Mouse (Mus musculus) E14TG2a.4 (cell line): Measurements from ENCODE around the gene Ecm2.

Experiments used
- CTCF ChIP-seq: conservative IDR thresholded peaks from 2 replicates; pipeline ENCODE4 v1.5.1; 2014; ENCODE audit warnings: low read length
- POU5F1 ChIP-seq: IDR thresholded peaks from 2 replicates; pipeline ENCODE4 v1.6.1; 2014; ENCODE audit warnings: low read length, borderline replicate concordance

- TF ChIP-seq CTCF (no peak), POU5F1 (no peak)
Measured at GRCm38 (mm10) chr13:49545646-49546045, 41.0 kb downstream of the Ecm2 start.
